Mouse (Mus musculus): Measurements from ENCODE around the gene H1f0. TPM values are rescaled to one million over a fixed set of nuclear protein-coding genes. Genes with fewer than 3 reads are reported as not detected.
"Not testable (repeated sequence)": the region's sequence is repeated elsewhere in the genome, so short reads cannot be mapped to it uniquely, and the experiment has no call there.

Gene H1f0
- polyA plus RNA-seq, 1 experiment, result 15.5 TPM

DNA sequence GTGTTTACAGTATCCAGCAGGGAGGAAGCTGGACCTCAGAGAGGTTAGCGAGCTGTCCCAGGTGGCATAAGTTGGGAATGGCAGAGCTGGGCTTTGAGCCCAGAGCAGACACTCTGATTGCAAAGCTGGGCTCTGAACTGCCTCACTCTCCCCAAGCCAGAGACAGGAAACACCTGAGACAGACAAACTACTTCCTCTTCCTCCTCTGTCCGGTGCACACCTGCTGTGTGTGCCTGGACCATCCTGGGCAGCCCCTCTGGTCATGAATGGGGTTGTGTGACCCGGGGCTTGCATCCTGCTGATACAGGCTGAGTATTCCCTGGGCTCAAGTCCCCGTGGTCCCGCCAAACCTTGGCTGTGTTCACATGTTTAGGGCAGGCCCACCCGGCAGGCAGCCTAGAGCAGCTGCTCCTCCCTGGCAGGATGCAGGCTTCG lies 27.9 kb upstream of the H1f0 start:
- Histone ChIP-seq H3K27me3 (ENCODE audit: control insufficient read depth) (no peaks in the 10 kb centered on the region), H3K36me3 (ENCODE audit: control insufficient read depth) (peaks cover 85% of the 10 kb centered on the region), H3K4me1 (ENCODE audit: control insufficient read depth) (peaks cover 14% of the 10 kb centered on the region), H3K4me3 (replicated peaks) (no peak overlapping the region), H3K9me3 (ENCODE audit: control insufficient read depth, low read length) (no peaks in the 10 kb centered on the region)
- TF ChIP-seq GATA1 (IDR thresholded peaks at IDR 0.05; ENCODE audit: low read length) (no peak), TAL1 (IDR thresholded peaks at IDR 0.05; ENCODE audit: low read length) (no peak)

DNA sequence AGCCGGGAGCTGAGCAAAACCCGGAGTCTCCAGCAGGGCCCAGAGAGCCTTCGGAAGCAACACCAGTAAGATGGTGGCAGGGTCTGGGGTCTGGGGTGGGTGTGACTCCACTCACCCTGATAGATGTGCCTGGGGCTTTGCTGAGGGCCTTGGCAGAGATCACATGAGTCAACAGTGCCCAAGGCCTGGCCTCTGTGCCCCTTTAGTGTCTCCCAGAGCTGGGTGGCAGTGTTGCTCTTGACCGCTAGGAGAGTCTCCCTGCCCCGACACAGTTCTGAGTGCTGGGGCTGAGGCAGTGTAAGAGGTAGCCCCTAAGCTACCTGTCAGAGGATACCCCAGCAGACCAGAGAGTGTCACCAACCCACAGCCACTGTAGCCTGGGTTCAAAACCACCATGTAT lies 26.7 kb upstream of the H1f0 start:
- Histone ChIP-seq H3K27me3 (ENCODE audit: control insufficient read depth) (no peaks in the 10 kb centered on the region), H3K4me1 (ENCODE audit: control insufficient read depth) (peaks cover 2% of the 10 kb centered on the region), H3K4me3 (replicated peaks) (no peak overlapping the region), H3K9me3 (ENCODE audit: control insufficient read depth, low read length) (no peaks in the 10 kb centered on the region), H3K36me3 (ENCODE audit: control insufficient read depth) (peaks cover 83% of the 10 kb centered on the region)
- no peak for TF ChIP-seq GATA1 (IDR thresholded peaks at IDR 0.05; ENCODE audit: low read length)
- TF ChIP-seq TAL1 (IDR thresholded peaks at IDR 0.05; ENCODE audit: low read length), result no peak

DNA sequence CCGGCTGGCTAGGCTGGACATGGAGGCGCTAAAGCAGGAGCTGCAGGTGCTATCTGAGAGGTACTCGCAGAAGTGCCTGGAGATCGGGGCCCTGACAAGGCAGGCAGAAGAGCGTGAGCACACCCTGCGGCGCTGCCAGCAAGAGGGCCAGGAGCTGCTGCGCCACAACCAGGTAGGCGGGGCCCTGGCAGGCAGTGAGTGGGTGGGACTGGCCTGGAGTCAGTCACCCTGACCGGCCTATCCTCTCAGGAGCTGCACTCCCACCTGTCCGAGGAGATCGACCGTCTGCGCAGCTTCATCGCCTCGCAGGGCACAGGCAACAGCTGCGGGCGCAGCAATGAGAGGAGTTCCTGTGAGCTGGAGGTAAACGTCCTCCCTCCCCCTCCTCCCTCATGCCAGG lies 26.2 kb upstream of the H1f0 start:
- Histone ChIP-seq H3K9me3 (ENCODE audit: control insufficient read depth, low read length) (no peaks in the 10 kb centered on the region), H3K36me3 (ENCODE audit: control insufficient read depth) (peaks cover 83% of the 10 kb centered on the region), H3K27me3 (ENCODE audit: control insufficient read depth) (no peaks in the 10 kb centered on the region), H3K4me3 (replicated peaks) (no peak overlapping the region), H3K4me1 (ENCODE audit: control insufficient read depth) (no peaks in the 10 kb centered on the region; the same call in 1 of the 2 replicates)
- TF ChIP-seq GATA1 (IDR thresholded peaks at IDR 0.05; ENCODE audit: low read length) (no peak), TAL1 (IDR thresholded peaks at IDR 0.05; ENCODE audit: low read length) (no peak)

DNA sequence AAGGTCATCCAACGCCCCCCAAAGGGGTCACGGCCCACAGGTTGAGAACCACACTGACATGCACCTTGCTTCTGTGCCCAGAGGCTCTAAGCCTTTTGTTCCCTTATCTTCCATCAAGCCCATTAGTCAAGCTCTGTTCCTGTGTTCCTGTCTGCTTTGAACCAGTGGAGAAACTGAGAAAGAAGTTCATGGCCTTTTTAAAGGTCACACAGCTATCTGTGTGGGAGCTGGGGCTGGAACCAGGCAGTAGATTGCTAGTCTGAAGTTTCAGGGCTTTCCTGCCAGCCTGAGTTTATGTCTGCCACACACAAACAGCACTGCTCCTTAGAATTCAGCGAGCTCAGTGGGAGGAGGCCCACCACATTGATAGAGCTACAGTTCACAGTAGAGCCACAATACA lies 25.2 kb upstream of the H1f0 start:
- no peak for TF ChIP-seq TAL1 (IDR thresholded peaks at IDR 0.05; ENCODE audit: low read length)
- TF ChIP-seq GATA1 (IDR thresholded peaks at IDR 0.05; ENCODE audit: low read length), result no peak
- H3K9me3 ChIP-seq (ENCODE audit: control insufficient read depth, low read length), result no peaks in the 10 kb centered on the region
- H3K4me3 ChIP-seq (replicated peaks), result no peak overlapping the region
- H3K27me3 ChIP-seq (ENCODE audit: control insufficient read depth), result no peaks in the 10 kb centered on the region
- H3K4me1 ChIP-seq (ENCODE audit: control insufficient read depth), result no peaks in the 10 kb centered on the region; the same call in 1 of the 2 replicates
- peaks cover 79% of the 10 kb centered on the region for H3K36me3 ChIP-seq (ENCODE audit: control insufficient read depth)

DNA sequence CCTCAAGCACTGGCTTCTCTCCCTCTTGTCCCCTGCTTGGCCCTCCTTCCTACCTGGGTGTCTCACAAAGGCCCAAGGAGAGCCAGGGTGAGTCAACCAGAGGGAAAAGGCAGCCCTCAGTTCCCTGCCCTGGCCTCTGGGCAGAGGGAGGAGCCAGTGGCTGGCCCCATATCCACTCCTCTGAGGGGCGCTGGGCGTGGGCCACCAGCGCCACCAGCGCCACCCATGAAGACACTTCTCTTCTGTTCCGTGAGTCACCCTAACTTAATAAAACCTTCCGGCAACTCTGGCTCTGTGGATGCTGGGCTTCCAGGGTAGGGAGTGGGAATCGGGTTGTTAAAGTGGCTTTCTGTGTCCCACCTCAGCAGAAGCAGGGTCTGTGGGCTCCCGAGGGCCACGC lies 22.7 kb upstream of the H1f0 start:
- H3K9me3 ChIP-seq (ENCODE audit: control insufficient read depth, low read length), result no peaks in the 10 kb centered on the region
- TF ChIP-seq TAL1 (IDR thresholded peaks at IDR 0.05; ENCODE audit: low read length) (no peak), GATA1 (IDR thresholded peaks at IDR 0.05; ENCODE audit: low read length) (no peak)
- H3K36me3 ChIP-seq (ENCODE audit: control insufficient read depth), result peaks cover 56% of the 10 kb centered on the region
- H3K4me3 ChIP-seq (replicated peaks), result no peak overlapping the region
- no peaks in the 10 kb centered on the region; the same call in 1 of the 2 replicates for H3K4me1 ChIP-seq (ENCODE audit: control insufficient read depth)
- H3K27me3 ChIP-seq (ENCODE audit: control insufficient read depth), result no peaks in the 10 kb centered on the region

DNA sequence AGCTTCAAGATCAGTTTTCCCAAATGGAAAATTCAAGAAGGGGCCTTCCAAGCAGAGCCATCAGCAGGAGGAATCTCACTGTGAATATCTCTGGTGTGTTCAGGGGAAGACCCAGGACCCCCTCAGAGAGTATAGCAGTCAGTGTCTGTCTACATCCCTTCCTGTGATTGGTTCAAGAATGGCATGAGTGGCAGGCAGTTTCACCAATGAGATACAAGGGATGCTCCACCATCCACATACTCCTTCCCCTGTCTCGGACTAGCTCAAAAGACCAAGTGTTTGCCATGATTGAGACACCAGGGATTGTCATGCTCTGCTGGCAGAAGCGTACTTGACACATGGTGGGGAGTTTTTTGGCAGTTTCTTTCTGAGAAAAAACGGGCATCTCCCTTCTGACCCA lies 21.6 kb upstream of the H1f0 start:
- Histone ChIP-seq H3K36me3 (ENCODE audit: control insufficient read depth) (peaks cover 48% of the 10 kb centered on the region), H3K9me3 (ENCODE audit: control insufficient read depth, low read length) (no peaks in the 10 kb centered on the region), H3K27me3 (ENCODE audit: control insufficient read depth) (no peaks in the 10 kb centered on the region), H3K4me1 (ENCODE audit: control insufficient read depth) (no peaks in the 10 kb centered on the region; the same call in 1 of the 2 replicates), H3K4me3 (replicated peaks) (no peak overlapping the region)
- TF ChIP-seq GATA1 (IDR thresholded peaks at IDR 0.05; ENCODE audit: low read length) (no peak), TAL1 (IDR thresholded peaks at IDR 0.05; ENCODE audit: low read length) (no peak)

DNA sequence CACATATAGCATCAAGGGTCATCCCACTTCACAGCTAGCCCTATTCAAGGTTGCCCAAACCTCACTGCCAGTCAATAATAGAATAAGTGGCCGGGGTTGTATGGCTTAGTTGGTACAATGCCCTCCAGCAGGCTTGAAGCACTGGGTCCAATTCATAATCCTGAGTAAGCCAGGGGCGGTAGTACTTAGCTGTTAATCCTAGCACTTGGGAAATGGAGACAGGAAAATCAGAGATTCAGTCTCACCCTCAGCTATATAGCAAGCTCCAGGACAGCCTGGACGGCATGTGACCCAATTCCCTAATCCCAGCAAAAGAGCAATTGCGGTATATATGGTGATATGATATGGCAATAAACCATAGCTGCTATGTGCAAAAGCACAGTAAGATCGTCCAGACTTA lies 21.2 kb upstream of the H1f0 start:
- Histone ChIP-seq H3K4me1 (ENCODE audit: control insufficient read depth) (no peaks in the 10 kb centered on the region), H3K4me3 (replicated peaks) (no peak overlapping the region), H3K36me3 (ENCODE audit: control insufficient read depth) (peaks cover 44% of the 10 kb centered on the region), H3K9me3 (ENCODE audit: control insufficient read depth, low read length) (no peaks in the 10 kb centered on the region), H3K27me3 (ENCODE audit: control insufficient read depth) (no peaks in the 10 kb centered on the region)
- TF ChIP-seq TAL1 (IDR thresholded peaks at IDR 0.05; ENCODE audit: low read length) (no peak), GATA1 (IDR thresholded peaks at IDR 0.05; ENCODE audit: low read length) (no peak)

DNA sequence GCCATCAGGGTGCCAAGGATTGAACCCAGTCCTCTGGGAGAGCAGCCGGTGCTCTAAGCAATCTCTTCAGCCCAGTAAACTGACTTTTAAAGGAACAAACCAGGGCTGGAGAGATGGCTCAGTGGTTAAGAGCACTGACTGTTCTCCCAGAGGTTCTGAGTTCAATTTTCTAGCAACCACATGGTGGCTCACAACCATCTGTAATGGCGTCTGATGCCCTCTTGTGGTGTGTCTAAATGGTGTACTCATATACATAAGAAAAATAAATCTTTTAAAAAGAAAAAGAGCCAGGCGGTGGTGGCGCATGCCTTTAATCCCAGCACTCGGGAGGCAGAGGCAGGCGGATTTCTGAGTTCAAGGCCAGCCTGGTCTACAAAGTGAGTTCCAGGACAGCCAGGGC lies 20.4 kb upstream of the H1f0 start:
- not testable (repeated sequence) for H3K9me3 ChIP-seq (ENCODE audit: control insufficient read depth, low read length); H3K27me3 ChIP-seq (ENCODE audit: control insufficient read depth); H3K4me1 ChIP-seq (ENCODE audit: control insufficient read depth); H3K4me3 ChIP-seq (replicated peaks)
- peaks cover 37% of the 10 kb centered on the region for H3K36me3 ChIP-seq (ENCODE audit: control insufficient read depth)

DNA sequence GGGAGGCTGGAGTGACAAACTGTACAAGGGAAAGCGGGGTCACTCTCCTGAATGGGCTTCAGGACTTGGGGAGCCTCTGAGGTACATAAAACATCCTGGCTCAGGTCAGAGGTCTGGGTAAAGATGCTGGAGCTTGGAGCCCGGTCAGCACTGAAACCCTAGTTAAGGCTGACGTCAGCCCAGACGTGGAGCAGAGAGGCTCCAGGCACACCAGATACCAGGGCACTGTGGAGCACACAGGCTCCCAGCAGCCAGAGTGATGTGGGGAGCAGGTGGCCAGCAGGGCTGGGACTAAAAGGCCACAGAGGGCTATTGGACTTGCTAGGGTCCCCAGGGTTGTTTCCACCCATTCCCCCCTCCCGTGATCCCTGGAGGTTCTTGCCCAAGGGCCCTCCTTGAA lies 18.5 kb upstream of the H1f0 start:
- peaks cover 18% of the 10 kb centered on the region for H3K36me3 ChIP-seq (ENCODE audit: control insufficient read depth)

DNA sequence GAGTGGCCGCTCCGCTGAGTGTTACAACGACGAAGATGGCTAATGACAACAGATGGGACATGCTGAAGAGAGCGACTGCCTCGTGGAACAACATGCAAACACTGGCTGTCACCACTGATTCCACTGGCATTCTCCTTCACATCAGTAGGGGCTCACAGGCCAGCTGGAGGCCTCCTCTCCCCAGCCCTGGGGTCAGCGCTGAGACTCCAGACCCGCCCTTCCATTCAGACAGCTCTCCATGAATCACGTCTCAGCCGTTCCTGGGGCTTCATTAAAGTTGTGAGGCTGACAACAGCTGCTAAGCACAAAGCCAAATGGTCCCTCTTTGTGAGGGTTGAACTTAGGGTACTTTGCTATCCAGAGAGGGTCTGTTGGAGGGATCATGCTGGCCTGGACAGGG lies 16.7 kb upstream of the H1f0 start:
- Histone ChIP-seq H3K27me3 (ENCODE audit: control insufficient read depth) (no peaks in the 10 kb centered on the region), H3K36me3 (ENCODE audit: control insufficient read depth) (peaks cover 3% of the 10 kb centered on the region; the same call in 1 of the 2 replicates), H3K4me1 (ENCODE audit: control insufficient read depth) (no peaks in the 10 kb centered on the region), H3K4me3 (replicated peaks) (no peak overlapping the region), H3K9me3 (ENCODE audit: control insufficient read depth, low read length) (no peaks in the 10 kb centered on the region)
- TF ChIP-seq TAL1 (IDR thresholded peaks at IDR 0.05; ENCODE audit: low read length) (no peak), GATA1 (IDR thresholded peaks at IDR 0.05; ENCODE audit: low read length) (no peak)

More for the DNA sequence above, 18.5 kb upstream of the H1f0 start:
- TF ChIP-seq GATA1 (IDR thresholded peaks at IDR 0.05; ENCODE audit: low read length) (no peak), TAL1 (IDR thresholded peaks at IDR 0.05; ENCODE audit: low read length) (no peak)
- no peaks in the 10 kb centered on the region for H3K4me1 ChIP-seq (ENCODE audit: control insufficient read depth)
- no peaks in the 10 kb centered on the region for H3K27me3 ChIP-seq (ENCODE audit: control insufficient read depth)
- no peaks in the 10 kb centered on the region for H3K9me3 ChIP-seq (ENCODE audit: control insufficient read depth, low read length)
- H3K4me3 ChIP-seq (replicated peaks), result no peak overlapping the region

All from erythroblast, embryonic 14.5 days (primary cell).